Mouse (Mus musculus) erythroblast, adult 5-6 weeks (primary cell): ENCODE results near the gene Prrg2. TPM values are rescaled to one million over a fixed set of nuclear protein-coding genes. Genes with fewer than 3 reads are reported as not detected.
A peak's percentile ranks its signal among the peaks of the same experiment; 100 is the strongest.

ENCODE experiments used
- ATAC-seq: replicated peaks from 2 replicates; pipeline ENCODE4 v1.8.0; 2016; ENCODE audit warnings: moderate number of reproducible peaks, mild to moderate bottlenecking, moderate TSS enrichment, inconsistent platforms; ENCODE audit not compliant: poor library complexity, low FRiP score, severe bottlenecking
- total RNA-seq, 2 experiments: library from RNA; stranded (forward) in 1 of 2; stranded (reverse) in 1 of 2; fragments of 150-400 nt in 1 of 2; fragments of 200-764, 138-1000 nt in 1 of 2; gene quantifications; 2 replicates each; pipeline versions ENCODE4 v1.2.3 to v1.2.4; 2015 to 2017; ENCODE audit warnings: low replicate concordance in 2 of 2

Prrg2 gene
- total RNA-seq, 2 experiments from 2014 or later, result 0.34 to 5.2 TPM

GRCm38 (mm10) chr7:45091001-45091990 lies 28.8 kb upstream of the Prrg2 start:
- no peak for ATAC-seq

- 0 out of 2 replicates have a peak, but pooled peaks have one; percentile 35 for ATAC-seq
Measured at GRCm38 (mm10) chr7:45090251-45090977, 27.9 kb upstream of the Prrg2 start.

GRCm38 (mm10) chr7:45088597-45088996 lies 26.1 kb upstream of the Prrg2 start:
- ATAC-seq, result no peak

- ATAC-seq, result no peak
Measured at GRCm38 (mm10) chr7:45086084-45086483, 23.6 kb upstream of the Prrg2 start.

- ATAC-seq, result no peak
Measured at GRCm38 (mm10) chr7:45083300-45083890, 20.9 kb upstream of the Prrg2 start.

DNA sequence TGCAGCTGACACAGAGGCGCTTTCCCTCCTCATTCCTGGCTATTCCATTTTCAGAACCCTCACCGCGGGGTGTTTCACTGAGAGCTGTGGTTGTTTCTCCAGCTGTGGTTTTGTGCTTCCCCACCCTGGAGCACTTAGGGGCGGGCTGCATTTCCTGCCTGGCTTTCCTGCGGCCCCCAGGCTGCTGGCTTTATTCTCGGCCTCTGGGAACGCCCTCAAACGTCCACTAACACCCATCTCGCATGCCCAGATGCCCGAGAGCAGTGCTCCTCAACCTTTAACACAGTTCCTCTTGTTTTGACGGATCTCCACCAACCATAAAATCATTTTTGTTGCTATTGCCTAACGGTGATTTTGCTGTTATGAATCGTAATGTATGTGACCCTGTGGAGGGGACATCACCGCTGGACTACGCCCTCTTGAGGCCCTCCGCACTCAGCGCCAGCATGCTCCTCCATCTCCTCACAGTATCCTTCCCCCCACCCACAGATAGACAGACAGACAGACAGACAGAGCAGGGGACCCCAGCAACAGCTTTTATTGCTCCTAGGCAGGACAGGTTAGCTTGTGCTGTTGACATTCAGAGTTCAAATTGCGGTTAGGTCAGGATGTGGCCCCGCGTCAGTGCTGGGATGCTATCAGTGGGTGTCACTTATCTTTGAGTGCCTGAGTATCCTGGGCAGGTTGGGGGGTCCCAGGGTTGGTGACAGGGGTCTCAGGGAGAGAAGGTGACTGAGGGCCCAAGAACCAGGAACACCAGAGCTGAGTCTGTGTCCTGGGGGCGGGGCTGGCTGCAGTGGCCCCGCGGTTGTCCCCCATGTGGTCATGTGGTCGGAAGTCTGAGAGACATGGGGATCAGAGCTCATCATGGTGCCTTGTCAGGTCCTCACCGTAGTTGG lies 20.2 kb upstream of the Prrg2 start:
- ATAC-seq, result no peak

GRCm38 (mm10) chr7:45081016-45081415 lies 18.5 kb upstream of the Prrg2 start:
- ATAC-seq, result no peak

GRCm38 (mm10) chr7:45079856-45080255 lies 17.4 kb upstream of the Prrg2 start:
- ATAC-seq, result peak; percentile 79

DNA sequence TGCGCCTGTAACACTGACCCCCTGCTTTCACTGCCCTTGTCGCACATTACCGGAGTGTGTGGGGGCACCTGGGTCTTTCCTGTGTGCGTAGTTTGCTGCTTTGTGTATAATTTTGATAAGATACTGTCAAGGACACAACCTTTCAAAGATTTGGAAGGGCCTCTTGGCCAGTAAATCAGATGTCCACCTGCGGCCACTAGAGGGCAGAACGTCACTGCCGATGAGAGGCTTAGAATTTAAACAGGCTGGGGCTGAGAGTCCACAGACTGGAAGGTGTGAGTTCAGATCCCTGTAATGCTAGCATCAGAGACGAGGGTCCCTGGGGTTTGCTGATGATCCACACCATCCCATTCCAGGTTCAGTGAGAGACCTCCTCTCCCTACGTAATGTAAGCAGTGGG lies 16.0 kb upstream of the Prrg2 start:
- peak; percentile 60 for ATAC-seq

DNA sequence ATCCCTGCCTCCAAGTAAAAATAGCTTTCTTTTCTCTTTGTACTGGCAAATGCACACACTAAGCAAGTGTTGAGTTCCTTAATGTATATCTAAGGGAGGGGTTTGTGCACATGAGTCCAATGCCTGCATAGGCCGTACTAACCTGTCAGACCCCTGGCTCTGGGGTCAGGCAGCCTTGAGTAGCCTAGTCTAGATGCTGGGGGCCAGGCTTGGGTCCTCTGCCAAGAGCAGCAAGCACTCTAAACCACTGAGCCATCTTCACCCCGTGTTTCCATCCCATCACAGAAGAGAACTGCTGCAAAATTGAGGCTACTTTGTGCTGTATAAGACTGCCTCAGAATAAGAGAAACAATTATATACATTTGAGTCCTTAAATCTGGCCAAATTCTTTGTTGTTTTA lies 15.4 kb upstream of the Prrg2 start:
- no peak for ATAC-seq

DNA sequence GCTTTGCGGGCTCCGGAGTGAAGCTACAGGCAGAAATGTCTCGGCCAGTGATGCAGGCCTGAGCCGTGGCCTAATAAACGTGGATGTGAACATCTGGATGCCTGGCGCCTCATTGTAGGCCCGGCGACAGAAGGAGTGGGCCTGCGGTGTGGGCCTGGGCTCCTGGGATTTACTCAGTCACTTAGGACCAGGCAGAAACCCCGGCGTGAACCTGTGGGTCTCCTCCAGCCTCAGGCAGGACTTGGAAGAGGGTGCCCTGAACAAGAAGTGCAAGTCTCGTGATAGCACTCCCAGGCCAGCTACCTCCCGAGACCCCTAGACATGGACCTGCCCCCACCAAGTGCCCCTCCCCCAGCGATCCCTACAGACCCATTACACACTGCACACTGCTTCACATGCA lies 14.8 kb upstream of the Prrg2 start:
- ATAC-seq, result no peak

GRCm38 (mm10) chr7:45076501-45076900 lies 14.0 kb upstream of the Prrg2 start:
- ATAC-seq, result no peak

- no peak for ATAC-seq
Measured at GRCm38 (mm10) chr7:45075405-45075804, 12.9 kb upstream of the Prrg2 start.

DNA sequence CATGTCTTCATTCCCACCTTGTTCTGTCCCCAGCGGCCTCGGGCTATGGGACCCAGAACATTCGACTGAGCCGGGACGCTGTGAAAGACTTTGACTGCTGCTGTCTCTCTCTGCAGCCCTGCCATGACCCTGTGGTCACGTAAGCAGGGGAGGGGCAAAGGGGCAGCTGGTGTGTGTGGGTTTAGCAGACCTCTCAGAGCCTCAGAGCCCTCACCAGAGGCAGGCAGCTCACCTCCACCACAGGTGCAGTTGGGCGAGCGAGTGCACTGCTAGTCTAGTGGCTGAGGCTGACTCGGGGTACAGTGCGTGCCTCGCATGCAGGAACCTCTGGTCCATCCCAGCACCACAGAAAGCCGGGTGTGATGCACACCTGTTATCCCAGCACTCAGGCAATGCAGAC lies 11.5 kb upstream of the Prrg2 start:
- no peak for ATAC-seq

- ATAC-seq, result no peak
Measured at GRCm38 (mm10) chr7:45073171-45073707, 10.8 kb upstream of the Prrg2 start.

DNA sequence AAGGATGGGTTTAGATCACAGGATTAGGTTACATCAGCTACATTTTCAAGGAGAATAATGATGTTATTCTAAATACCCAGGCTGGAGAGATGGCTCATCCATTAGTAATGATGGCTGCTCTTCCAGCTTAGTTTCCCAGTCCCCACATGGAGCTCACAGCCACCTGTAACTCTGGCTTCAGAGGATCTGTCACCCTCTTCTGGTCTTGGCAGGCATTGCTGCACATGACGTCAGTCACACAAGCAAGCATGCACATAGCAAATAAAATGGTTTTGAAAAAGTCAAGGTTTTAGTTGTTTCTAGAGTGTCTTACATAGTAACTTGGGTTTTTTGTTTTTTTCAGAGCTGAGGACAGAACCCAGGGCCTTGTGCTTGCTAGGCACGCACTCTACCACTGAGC lies 9.8 kb upstream of the Prrg2 start:
- ATAC-seq, result no peak

DNA sequence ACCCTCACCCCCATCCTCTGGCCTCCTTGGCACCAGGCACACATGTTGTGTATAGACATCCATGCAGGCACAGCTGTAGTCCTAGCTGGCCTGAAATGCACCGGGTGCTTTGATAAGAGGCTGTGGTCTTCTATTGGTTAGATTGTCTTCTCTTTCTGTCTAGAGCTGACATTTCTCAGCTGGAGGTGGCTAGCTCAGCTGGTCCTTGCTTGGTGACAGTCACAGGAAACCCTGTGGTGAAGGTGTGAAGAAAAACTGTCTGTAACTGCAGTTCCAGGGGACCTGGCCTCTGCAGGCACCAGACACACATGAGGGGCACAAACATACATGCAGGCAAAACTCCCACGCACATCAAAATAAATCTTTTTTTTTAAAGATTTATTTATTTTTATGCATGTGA lies 7.2 kb upstream of the Prrg2 start:
- no peak for ATAC-seq

- peak; percentile 67 for ATAC-seq
Measured at GRCm38 (mm10) chr7:45068000-45068318, 5.5 kb upstream of the Prrg2 start.
